Mouse (Mus musculus) midbrain, embryonic 15.5 days (tissue): ENCODE data around the gene Rasl11a. TPM values are rescaled to one million over a fixed set of nuclear protein-coding genes. Genes with fewer than 3 reads are reported as not detected.

Experiments
- polyA plus RNA-seq: library from polyadenylated mRNA; unstranded; fragments of >200 nt; fragmentation: Nextera tagmentation; extraction: Ambion mirVana; gene quantifications from 2 replicates; pipeline ENCODE4 v1.2.1, GENCODE M21; 2015

Rasl11a gene
- polyA plus RNA-seq, 1 experiment from 2014 or later = 7.4 TPM

Other genes starting within 250 kb of the Rasl11a start
- gene Usp12, start 50.1 kb upstream of the Rasl11a start, polyA plus RNA-seq = 16.4 and 16.7 TPM in 2 replicates
- gene Rpl21, start 12.2 kb upstream of the Rasl11a start, polyA plus RNA-seq = 286 and 302 TPM in 2 replicates
- gene Gtf3a, start 103.6 kb downstream of the Rasl11a start, polyA plus RNA-seq = 110 and 116 TPM in 2 replicates
- gene Mtif3, start 118.7 kb downstream of the Rasl11a start, polyA plus RNA-seq = 28.3 and 28.9 TPM in 2 replicates
- 3.9 and 4.0 TPM in 2 replicates for gene Lnx2, start 231.5 kb downstream of the Rasl11a start, polyA plus RNA-seq
- 95.6 and 96.5 TPM in 2 replicates for gene Polr1d, start 232.0 kb downstream of the Rasl11a start, polyA plus RNA-seq